Mouse (Mus musculus) mature B cell (primary cell): Measurements from ENCODE around the gene Gm826.

Experiments used
- in situ Hi-C: fragments of 300-500 bp; cut with MboI; formaldehyde crosslinking; loops from 2 replicates; pipeline ENCODE4 v1.14.3; 2019

Gene Gm826

DNA sequence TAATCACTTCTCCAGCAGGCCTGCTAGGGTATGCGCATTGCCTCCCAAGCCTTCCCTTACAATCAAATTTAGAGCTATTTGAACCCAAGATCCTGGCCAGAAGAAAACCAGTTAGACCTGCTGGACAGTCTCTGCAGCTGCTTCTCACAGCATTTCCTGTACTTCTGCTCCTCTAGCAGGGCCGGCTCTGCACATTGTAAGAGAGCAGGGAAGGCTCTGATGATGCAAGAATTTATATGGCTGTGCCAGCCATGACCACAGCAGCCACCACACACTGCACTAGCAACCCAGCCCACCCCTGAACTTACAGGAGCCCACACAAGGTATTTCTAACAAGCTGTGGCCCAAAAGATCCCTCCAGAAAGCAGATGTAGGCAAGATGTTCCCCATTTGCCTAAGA, 19.6 kb upstream of the Gm826 start:
- in situ Hi-C loops, result no loop called here

DNA sequence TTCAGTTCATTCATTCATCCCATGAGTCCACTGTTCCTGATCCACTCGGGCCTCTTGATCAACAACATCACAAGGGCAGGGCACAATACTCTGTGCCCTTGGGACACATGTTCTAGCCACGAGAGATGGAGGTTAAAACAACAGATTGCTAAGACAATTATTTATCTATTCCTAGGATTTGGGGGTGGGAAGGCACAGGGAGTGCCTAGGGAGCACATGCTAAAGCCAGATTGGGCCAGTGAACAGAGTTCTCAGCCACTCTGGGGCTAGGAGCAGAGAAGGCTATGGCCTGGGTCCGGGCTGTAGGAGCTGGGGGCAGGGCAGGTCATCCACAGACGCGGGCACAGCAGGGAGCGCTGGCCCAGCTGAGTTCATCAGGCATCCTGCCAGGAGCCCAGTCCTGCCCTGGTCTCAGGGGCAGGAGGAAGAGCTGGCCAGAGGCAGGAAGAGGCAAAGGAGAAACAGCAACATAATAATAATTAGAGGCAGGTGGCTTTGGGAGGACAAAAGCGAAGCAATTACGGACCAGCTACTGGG, 17.1 kb upstream of the Gm826 start:
- in situ Hi-C loops, result no loop called here

DNA sequence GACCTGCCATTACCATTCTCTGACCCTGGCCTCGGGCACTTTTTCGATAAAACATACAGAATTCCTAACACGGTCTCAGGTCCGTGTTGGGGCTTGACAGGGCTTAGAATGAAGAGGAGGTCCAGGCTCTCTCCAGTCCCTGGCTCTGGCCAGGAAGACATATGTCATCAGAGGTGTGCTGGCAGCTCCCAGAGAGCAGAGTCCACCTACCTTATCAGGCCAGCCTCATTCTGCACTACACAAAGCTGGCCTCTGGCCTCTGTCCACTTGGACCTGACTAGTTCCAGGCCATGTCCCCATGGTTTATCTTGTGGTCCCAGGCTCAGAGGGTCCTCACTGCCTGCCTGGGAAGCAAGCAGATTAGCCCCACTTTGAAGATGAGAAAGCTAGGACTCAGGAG, 15.6 kb upstream of the Gm826 start:
- in situ Hi-C loops, result no loop called here

- in situ Hi-C loops, result no loop called here
Measured at GRCm38 (mm10) chr2:160348796-160349195, 14.8 kb upstream of the Gm826 start.

GRCm38 (mm10) chr2:160348072-160348604, 14.2 kb upstream of the Gm826 start:
- in situ Hi-C loops, result no loop called here

GRCm38 (mm10) chr2:160345644-160346043, 11.7 kb upstream of the Gm826 start:
- in situ Hi-C loops, result no loop called here

GRCm38 (mm10) chr2:160340121-160340520, 6.2 kb upstream of the Gm826 start:
- in situ Hi-C loops, result no loop called here

DNA sequence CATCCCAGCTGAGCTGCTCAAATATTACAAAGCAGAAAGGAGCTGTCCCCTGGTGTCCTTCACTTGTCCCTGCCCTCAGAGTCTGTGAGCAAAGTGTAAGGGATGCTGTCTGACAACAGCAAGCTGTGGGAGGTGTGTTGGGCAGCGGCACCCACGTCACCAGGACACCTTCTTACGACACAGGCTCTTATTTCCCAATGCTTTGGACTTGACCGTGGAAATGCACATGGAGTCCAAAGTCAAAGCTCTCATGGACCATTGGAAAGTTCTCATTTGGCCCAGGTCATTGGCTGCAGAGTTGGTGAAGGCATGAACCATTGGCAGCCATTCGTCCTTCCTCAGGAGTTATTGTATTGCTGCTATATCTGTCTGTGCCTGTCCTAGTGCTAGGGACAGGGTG, 5.6 kb upstream of the Gm826 start:
- in situ Hi-C loops, result no loop called here

- in situ Hi-C loops, result no loop called here
Measured at GRCm38 (mm10) chr2:160336053-160336452, 2.1 kb upstream of the Gm826 start.

GRCm38 (mm10) chr2:160335043-160335442, 1.1 kb upstream of the Gm826 start:
- in situ Hi-C loops, result no loop called here

DNA sequence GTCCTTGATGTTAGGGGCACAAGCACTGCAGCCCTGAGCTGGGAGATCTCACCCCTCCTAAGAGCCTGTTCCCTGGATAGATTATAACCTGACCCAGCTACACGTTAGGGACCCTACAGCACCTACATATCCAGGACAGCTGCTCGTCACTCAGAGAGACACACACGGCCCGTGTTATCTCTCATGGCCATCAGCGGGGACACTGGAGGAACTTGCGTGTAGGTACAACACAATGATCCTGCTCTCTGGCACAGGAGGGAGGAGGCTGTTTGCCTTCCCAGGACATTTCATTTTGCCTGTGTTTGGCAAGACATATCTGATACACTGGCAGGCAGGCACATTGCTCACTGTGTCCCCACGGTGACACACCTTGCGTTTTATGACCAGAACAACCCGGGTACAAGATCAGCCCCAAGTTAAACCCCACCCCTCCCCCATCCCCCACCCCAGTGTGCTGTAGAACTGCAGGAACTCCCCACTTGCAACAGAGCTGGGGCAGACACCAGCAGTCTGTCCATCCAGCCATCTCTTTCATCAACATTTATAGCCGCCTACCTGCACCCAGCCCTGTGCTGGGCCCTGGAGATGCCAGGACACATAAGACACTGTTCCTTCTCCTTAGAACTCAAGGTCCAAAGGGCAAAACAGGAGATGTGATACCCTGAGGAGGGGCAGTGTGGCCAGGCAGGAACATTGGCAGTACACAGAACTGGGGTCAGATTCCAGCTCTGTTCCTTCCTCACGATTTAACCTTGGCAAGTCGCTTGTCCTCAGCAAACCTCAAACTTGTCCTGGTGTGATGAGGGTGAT, 1.2 kb downstream of the Gm826 start:
- in situ Hi-C loops, result no loop called here

DNA sequence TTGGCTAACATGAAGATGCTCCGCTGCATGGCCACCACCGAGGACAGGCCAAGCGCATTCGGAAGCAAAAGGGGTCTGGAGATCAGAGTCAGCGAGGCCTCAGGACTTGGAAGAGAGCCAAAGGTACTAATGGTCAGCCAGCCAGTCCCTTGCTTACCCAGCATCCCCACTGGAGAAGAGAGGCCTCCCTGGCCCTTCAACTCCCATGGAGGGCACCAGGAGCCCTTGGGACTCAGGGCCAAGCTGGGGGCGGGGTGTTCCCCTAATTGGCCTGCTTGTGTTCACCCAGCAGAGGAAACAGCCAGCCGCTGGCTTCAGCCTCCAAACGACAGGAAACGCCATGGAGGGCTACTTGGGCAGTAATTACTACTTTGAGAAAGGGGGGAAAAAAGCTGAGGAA, 5.1 kb downstream of the Gm826 start:
- in situ Hi-C loops, result no loop called here

- in situ Hi-C loops, result no loop called here
Measured at GRCm38 (mm10) chr2:160327716-160328115, 6.2 kb downstream of the Gm826 start.

GRCm38 (mm10) chr2:160327167-160327566, 6.8 kb downstream of the Gm826 start:
- in situ Hi-C loops, result no loop called here

DNA sequence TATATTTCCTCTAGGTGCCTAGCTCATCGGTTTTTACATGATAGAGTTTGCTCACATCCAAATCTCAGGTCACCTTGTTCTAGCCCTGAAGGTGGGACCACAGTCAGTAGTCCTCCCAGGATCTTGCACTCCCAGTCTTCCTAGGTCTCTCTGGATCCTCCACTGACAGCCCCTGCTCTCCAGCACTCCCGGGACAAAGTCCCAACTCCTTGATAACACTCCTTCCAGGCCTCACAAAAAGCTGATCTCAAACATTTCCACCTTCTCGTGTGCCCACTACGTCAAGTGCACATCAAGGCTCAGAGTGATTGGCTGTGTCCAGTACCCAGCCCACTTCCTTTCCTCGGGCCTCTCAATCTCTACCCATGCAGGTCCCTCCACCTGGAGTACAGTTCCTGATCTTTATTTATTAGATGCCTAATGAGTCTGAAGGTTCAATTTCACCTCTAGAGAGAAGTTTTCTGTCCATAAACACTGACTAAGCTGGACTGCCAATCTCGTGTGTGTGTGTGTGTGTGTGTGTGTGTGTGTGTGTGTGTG, 8.8 kb downstream of the Gm826 start:
- in situ Hi-C loops, result no loop called here

- in situ Hi-C loops, result no loop called here
Measured at GRCm38 (mm10) chr2:160321829-160322228, 12.1 kb downstream of the Gm826 start.

- in situ Hi-C loops, result no loop called here
Measured at GRCm38 (mm10) chr2:160318255-160318654, 15.7 kb downstream of the Gm826 start.

GRCm38 (mm10) chr2:160313595-160314007, 20.4 kb downstream of the Gm826 start:
- in situ Hi-C loops, result no loop called here

- in situ Hi-C loops, result no loop called here
Measured at GRCm38 (mm10) chr2:160305070-160305469, 28.9 kb downstream of the Gm826 start.

GRCm38 (mm10) chr2:160303992-160304391, 30.0 kb downstream of the Gm826 start:
- in situ Hi-C loops, result no loop called here

GRCm38 (mm10) chr2:160302013-160302412, 31.9 kb downstream of the Gm826 start:
- in situ Hi-C loops, result no loop called here

GRCm38 (mm10) chr2:160298586-160298985, 35.4 kb downstream of the Gm826 start:
- in situ Hi-C loops, result no loop called here

GRCm38 (mm10) chr2:160288538-160289151, 45.3 kb downstream of the Gm826 start:
- in situ Hi-C loops, result no loop called here
